Mouse (Mus musculus) stomach, postnatal 0 days (tissue): ENCODE data around the gene Aspscr1.

ENCODE experiments used
- CTCF ChIP-seq: IDR thresholded peaks from 2 replicates; pipeline ENCODE4 v1.5.1; 2016; ENCODE audit warnings: antibody characterized with exemption, low read depth, mild to moderate bottlenecking, moderate library complexity
- EP300 ChIP-seq: optimal IDR thresholded peaks from 2 replicates; pipeline ENCODE3; 2016; ENCODE audit warnings: antibody characterized with exemption

DNA sequence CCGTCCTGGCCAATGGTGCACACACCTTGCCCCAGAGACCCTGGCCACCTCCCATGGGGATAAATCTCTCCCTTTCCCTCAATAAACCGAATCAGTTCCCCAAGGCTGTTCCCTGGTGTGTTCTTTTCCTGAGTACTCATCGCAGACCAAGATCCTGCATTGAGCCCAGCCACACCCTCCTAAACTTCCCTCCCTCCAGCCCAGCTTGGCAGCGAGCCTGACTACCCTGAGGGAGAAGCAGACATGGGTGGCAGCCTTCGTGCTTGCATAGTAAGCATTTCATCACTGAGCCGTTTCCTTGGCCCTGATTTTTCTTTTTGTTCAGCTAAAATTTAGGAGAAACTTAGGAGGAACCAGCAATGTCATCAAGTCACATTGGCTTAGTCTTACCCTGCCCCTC, 60.7 kb downstream of the Aspscr1 start:
- TF ChIP-seq CTCF (no peak), EP300 (no peak)
